ENCODE assay signal across 8 mouse cellular contexts in the genomic region with DNA sequence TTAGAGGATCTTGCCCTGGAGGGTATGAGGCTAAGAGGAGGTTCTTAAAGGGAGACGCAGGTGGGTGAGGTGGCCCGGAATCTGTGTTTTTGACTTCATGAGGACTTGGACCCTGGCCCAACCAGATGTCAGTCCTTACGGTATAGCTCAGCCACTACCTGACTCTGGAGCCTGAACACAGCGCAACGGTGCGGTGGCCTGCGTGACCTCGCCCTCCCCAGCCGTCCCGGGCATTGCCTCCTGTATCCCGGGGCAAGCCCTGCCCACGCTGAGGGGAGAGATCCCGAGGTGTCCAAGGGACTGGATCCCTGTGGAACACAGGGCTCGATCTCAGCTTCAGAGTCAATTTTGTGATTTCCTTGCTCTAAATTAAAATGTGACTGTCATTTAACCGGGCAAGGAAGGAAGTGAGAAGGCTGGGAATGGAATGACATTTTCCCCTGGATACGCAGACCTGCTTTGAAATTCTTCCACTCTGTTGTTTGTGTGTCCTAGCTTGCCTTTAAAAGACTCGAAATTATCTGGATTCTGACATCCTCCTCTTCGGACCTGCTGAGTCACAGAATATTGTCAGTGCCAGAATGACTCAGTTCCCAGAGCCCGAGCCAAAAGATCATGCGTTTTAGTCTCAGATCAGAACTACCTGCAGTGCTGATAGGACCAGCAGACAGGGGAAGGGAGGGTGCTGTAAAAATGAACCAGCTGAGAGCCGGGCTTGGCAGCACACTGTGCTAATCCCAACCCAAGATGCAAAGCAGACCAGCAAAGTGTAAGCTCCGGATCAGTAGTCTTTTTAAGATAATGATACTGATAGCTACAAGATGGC. TPM values are rescaled to one million over a fixed set of nuclear protein-coding genes. Genes with fewer than 3 reads are reported as not detected.
A peak's percentile ranks its signal among the peaks of the same experiment; 100 is the strongest.
DNase-seq lines count a peak whose midpoint lies in the region; ATAC-seq lines count a peak whose summit lies in the region.

No protein-coding gene starts in this region.

- DNase-seq in layer of hippocampus, adult 11-12 months (ENCODE audit: low spot score) = peak; percentile 24
- no peak for DNase-seq in layer of hippocampus, postnatal 25 days (ENCODE audit: extremely low spot score in 1 of 2, low spot score in 1 of 2)
- peak; percentile 35 for DNase-seq in ZHBTc4 (ENCODE audit: low read depth, low spot score)
- DNase-seq in heart, embryonic 10.5 days (ENCODE audit: low spot score) = peak; percentile 76

- peaks cover 17% of the 10 kb centered on the region; the same call in 1 of the 2 replicates for H3K4me1 ChIP-seq in embryonic facial prominence, embryonic 12.5 days
- peaks cover 24% of the 10 kb centered on the region for H3K4me1 ChIP-seq in heart, embryonic 10.5 days
- H3K4me1 ChIP-seq in kidney, embryonic 14.5 days (ENCODE audit: control insufficient read depth, insufficient read depth, low read length) = peaks cover 17% of the 10 kb centered on the region
- H3K4me1 ChIP-seq in lung, embryonic 16.5 days (replicated peaks; ENCODE audit: control insufficient read depth, insufficient read depth, low read length) = peaks cover 16% of the 10 kb centered on the region
- H3K4me1 ChIP-seq in stomach, embryonic 14.5 days (ENCODE audit: control insufficient read depth, insufficient read depth, low read length) = peaks cover 18% of the 10 kb centered on the region

- H3K36me3 ChIP-seq in embryonic facial prominence, embryonic 12.5 days = no peaks in the 10 kb centered on the region
- no peaks in the 10 kb centered on the region for H3K36me3 ChIP-seq in heart, embryonic 10.5 days
- H3K36me3 ChIP-seq in kidney, embryonic 14.5 days (ENCODE audit: control insufficient read depth, insufficient read depth, low read length) = no peaks in the 10 kb centered on the region
- H3K36me3 ChIP-seq in lung, embryonic 16.5 days (ENCODE audit: control insufficient read depth, insufficient read depth, low read length) = no peaks in the 10 kb centered on the region
- H3K36me3 ChIP-seq in stomach, embryonic 14.5 days (ENCODE audit: control insufficient read depth, insufficient read depth, low read length) = no peaks in the 10 kb centered on the region

- peak overlapping the region; percentile 95 for H3K4me2 ChIP-seq in embryonic facial prominence, embryonic 12.5 days (replicated peaks)
- peak overlapping the region; percentile 80 for H3K4me2 ChIP-seq in kidney, embryonic 14.5 days (replicated peaks; ENCODE audit: low read depth, low read length)
- H3K4me2 ChIP-seq in lung, embryonic 16.5 days (ENCODE audit: low read depth, low read length) = peak overlapping the region; percentile 77
- peak overlapping the region; percentile 54 for H3K4me2 ChIP-seq in stomach, embryonic 14.5 days (replicated peaks; ENCODE audit: low read depth, low read length)

- ATAC-seq in embryonic facial prominence, embryonic 12.5 days (ENCODE audit: insufficient number of reproducible peaks, insufficient read depth, low FRiP score, low TSS enrichment) = peak; percentile 66; the same call in 1 of the 2 replicates
- peak; percentile 64; the same call in 1 of the 2 replicates for ATAC-seq in kidney, embryonic 14.5 days (ENCODE audit: low FRiP score, low TSS enrichment)
- ATAC-seq in lung, embryonic 16.5 days (ENCODE audit: low read depth) = peak; percentile 50; the same call in 1 of the 2 replicates
- ATAC-seq in stomach, embryonic 14.5 days (ENCODE audit: insufficient number of reproducible peaks, insufficient read depth, low FRiP score, low read depth) = peak; percentile 60

- peak overlapping the region; percentile 89 for H3K27ac ChIP-seq in embryonic facial prominence, embryonic 12.5 days
- peak overlapping the region; percentile 97 for H3K27ac ChIP-seq in heart, embryonic 10.5 days
- peak overlapping the region; percentile 52; the same call in 1 of the 2 replicates for H3K27ac ChIP-seq in kidney, embryonic 14.5 days (ENCODE audit: low read depth, low read length)
- peak overlapping the region; percentile 97 for H3K27ac ChIP-seq in lung, embryonic 16.5 days (ENCODE audit: low read length)
- H3K27ac ChIP-seq in stomach, embryonic 14.5 days (ENCODE audit: low read length) = peak overlapping the region; percentile 94

- H3K4me3 ChIP-seq in embryonic facial prominence, embryonic 12.5 days = peak overlapping the region; percentile 97
- peak overlapping the region; percentile 99 for H3K4me3 ChIP-seq in heart, embryonic 10.5 days
- H3K4me3 ChIP-seq in kidney, embryonic 14.5 days (ENCODE audit: low read length) = peak overlapping the region; percentile 97
- peak overlapping the region; percentile 70 for H3K4me3 ChIP-seq in lung, embryonic 16.5 days (ENCODE audit: low read length)
- peak overlapping the region; percentile 91 for H3K4me3 ChIP-seq in stomach, embryonic 14.5 days (ENCODE audit: low read depth, low read length)

- no peaks in the 10 kb centered on the region for H3K9me3 ChIP-seq in embryonic facial prominence, embryonic 12.5 days
- no peaks in the 10 kb centered on the region for H3K9me3 ChIP-seq in heart, embryonic 10.5 days
- no peaks in the 10 kb centered on the region for H3K9me3 ChIP-seq in kidney, embryonic 14.5 days (ENCODE audit: control insufficient read depth, low read length)
- no peaks in the 10 kb centered on the region for H3K9me3 ChIP-seq in lung, embryonic 16.5 days (ENCODE audit: control insufficient read depth, low read length)
- no peaks in the 10 kb centered on the region for H3K9me3 ChIP-seq in stomach, embryonic 14.5 days (ENCODE audit: control insufficient read depth, low read depth, low read length)

- peak overlapping the region; percentile 93 for H3K9ac ChIP-seq in embryonic facial prominence, embryonic 12.5 days
- peak overlapping the region; percentile 55 for H3K9ac ChIP-seq in kidney, embryonic 14.5 days (ENCODE audit: low read depth, low read length)
- peak overlapping the region; percentile 91 for H3K9ac ChIP-seq in lung, embryonic 16.5 days (ENCODE audit: low read length)
- H3K9ac ChIP-seq in stomach, embryonic 14.5 days (replicated peaks; ENCODE audit: low read depth, low read length) = peak overlapping the region; percentile 36; the same call in 1 of the 2 replicates

- 8% methylated on average over 22 of the region's 22 CpGs for WGBS in embryonic facial prominence, embryonic 12.5 days
- 5% methylated on average over 22 of the region's 22 CpGs for WGBS in heart, embryonic 10.5 days
- WGBS in kidney, embryonic 14.5 days = 6% methylated on average over 22 of the region's 22 CpGs
- WGBS in lung, embryonic 16.5 days = 3% methylated on average over 22 of the region's 22 CpGs
- 4% methylated on average over 22 of the region's 22 CpGs for WGBS in stomach, embryonic 14.5 days

- no peaks in the 10 kb centered on the region for H3K27me3 ChIP-seq in embryonic facial prominence, embryonic 12.5 days
- H3K27me3 ChIP-seq in heart, embryonic 10.5 days (ENCODE audit: insufficient read depth, poor library complexity, severe bottlenecking) = no peaks in the 10 kb centered on the region
- no peaks in the 10 kb centered on the region for H3K27me3 ChIP-seq in kidney, embryonic 14.5 days (ENCODE audit: control insufficient read depth, insufficient read depth, low read length)
- H3K27me3 ChIP-seq in lung, embryonic 16.5 days (ENCODE audit: control insufficient read depth, insufficient read depth, low read depth, low read length) = no peaks in the 10 kb centered on the region
- no peaks in the 10 kb centered on the region for H3K27me3 ChIP-seq in stomach, embryonic 14.5 days (ENCODE audit: control insufficient read depth, insufficient read depth, low read length)

RNA-seq across cellular contexts. Expression of a gene that starts 0.9 kb away (rescaled TPM):
- total RNA-seq in layer of hippocampus, postnatal 25 days (2021) = 10 to 100 TPM; 30.8 to 31.8 TPM
- polyA plus RNA-seq in embryonic facial prominence, embryonic 12.5 days (2016; fragmentation: Nextera tagmentation; extraction: Ambion mirVana) = 39.7 and 42.6 TPM in 2 replicates
- polyA plus RNA-seq in heart, embryonic 10.5 days (2016; fragmentation: Nextera tagmentation; extraction: Ambion mirVana) = 62.6 and 85.3 TPM in 2 replicates
- polyA plus RNA-seq in kidney, embryonic 14.5 days (2014; fragmentation: Nextera tagmentation; extraction: Ambion mirVana) = 112 and 151 TPM in 2 replicates
- 126 and 135 TPM in 2 replicates for polyA plus RNA-seq in lung, embryonic 16.5 days (2015; fragmentation: Nextera tagmentation; extraction: Ambion mirVana)
- polyA plus RNA-seq in stomach, embryonic 14.5 days (2014; fragmentation: Nextera tagmentation; extraction: Ambion mirVana) = 104 and 111 TPM in 2 replicates

Comparison
In these comparisons a context has a peak if more than half of its experiments do, and no peak if none do; other contexts are left out.
1. DNase-seq: peak in layer of hippocampus, adult 11-12 months (single experiment), ZHBTc4 (single experiment) and heart, embryonic 10.5 days (single experiment); none in layer of hippocampus, postnatal 25 days (0 of 2).
2. H3K9ac ChIP-seq: peak in every context shown above with its lines; median percentile 93 in embryonic facial prominence, embryonic 12.5 days; 91 in lung, embryonic 16.5 days; 55 in kidney, embryonic 14.5 days; 36 in stomach, embryonic 14.5 days.
3. Peak in every context shown above with its lines, with median percentiles within 50 percentile points of each other: ATAC-seq, H3K27ac ChIP-seq, H3K4me2 ChIP-seq and H3K4me3 ChIP-seq.